Mouse (Mus musculus) CD8-positive naive resting alpha-beta T cell, adult 2 months (primary cell): ENCODE data around the gene Upb1.

Experiments used
- DNase-seq, 2 experiments: peaks; one replicate each; pipeline ENCODE4 v3.0.0; 2022; ENCODE audit warnings: low read depth in 2 of 2, low spot score in 2 of 2

Upb1 gene

GRCm38 (mm10) chr10:75418747-75419146, 17.8 kb downstream of the Upb1 start:
- no peak for DNase-seq

- no peak for DNase-seq
Measured at GRCm38 (mm10) chr10:75424498-75424901, 23.6 kb downstream of the Upb1 start.

GRCm38 (mm10) chr10:75428049-75429003, 27.4 kb downstream of the Upb1 start:
- no peak for DNase-seq

GRCm38 (mm10) chr10:75429004-75429380, 28.1 kb downstream of the Upb1 start:
- DNase-seq: no peak

- DNase-seq: no peak
Measured at GRCm38 (mm10) chr10:75429522-75430146, 28.7 kb downstream of the Upb1 start.

GRCm38 (mm10) chr10:75430147-75430537, 29.2 kb downstream of the Upb1 start:
- no peak for DNase-seq

GRCm38 (mm10) chr10:75430633-75431032, 29.7 kb downstream of the Upb1 start:
- no peak for DNase-seq

GRCm38 (mm10) chr10:75436604-75437217, 35.8 kb downstream of the Upb1 start:
- peak; percentile 82 to 87 for DNase-seq

- no peak for DNase-seq
Measured at GRCm38 (mm10) chr10:75437284-75437683, 36.4 kb downstream of the Upb1 start.

- DNase-seq: no peak
Measured at GRCm38 (mm10) chr10:75438132-75438810, 37.4 kb downstream of the Upb1 start.

- peak in 1 of 2 experiments; percentile 25 for DNase-seq
Measured at GRCm38 (mm10) chr10:75439211-75439811, 38.4 kb downstream of the Upb1 start.

- DNase-seq: no peak
Measured at GRCm38 (mm10) chr10:75440756-75441155, 39.8 kb downstream of the Upb1 start.

- DNase-seq: no peak
Measured at GRCm38 (mm10) chr10:75441800-75442199, 40.9 kb downstream of the Upb1 start.

GRCm38 (mm10) chr10:75443017-75443416, 42.1 kb downstream of the Upb1 start:
- DNase-seq: no peak

- DNase-seq: no peak
Measured at GRCm38 (mm10) chr10:75444111-75444826, 43.4 kb downstream of the Upb1 start.

- no peak for DNase-seq
Measured at GRCm38 (mm10) chr10:75445030-75445429, 44.1 kb downstream of the Upb1 start.

- DNase-seq: peak; percentile 24 to 46
Measured at GRCm38 (mm10) chr10:75446501-75447083, 45.7 kb downstream of the Upb1 start.

- no peak for DNase-seq
Measured at GRCm38 (mm10) chr10:75447489-75447888, 46.6 kb downstream of the Upb1 start.

- no peak for DNase-seq
Measured at GRCm38 (mm10) chr10:75448806-75449420, 48.0 kb downstream of the Upb1 start.
